Mouse (Mus musculus): ENCODE measurements around the gene Rhbdd3.
"Not testable (repeated sequence)": the region's sequence is repeated elsewhere in the genome, so short reads cannot be mapped to it uniquely, and the experiment has no call there.

The Rhbdd3 gene

DNA sequence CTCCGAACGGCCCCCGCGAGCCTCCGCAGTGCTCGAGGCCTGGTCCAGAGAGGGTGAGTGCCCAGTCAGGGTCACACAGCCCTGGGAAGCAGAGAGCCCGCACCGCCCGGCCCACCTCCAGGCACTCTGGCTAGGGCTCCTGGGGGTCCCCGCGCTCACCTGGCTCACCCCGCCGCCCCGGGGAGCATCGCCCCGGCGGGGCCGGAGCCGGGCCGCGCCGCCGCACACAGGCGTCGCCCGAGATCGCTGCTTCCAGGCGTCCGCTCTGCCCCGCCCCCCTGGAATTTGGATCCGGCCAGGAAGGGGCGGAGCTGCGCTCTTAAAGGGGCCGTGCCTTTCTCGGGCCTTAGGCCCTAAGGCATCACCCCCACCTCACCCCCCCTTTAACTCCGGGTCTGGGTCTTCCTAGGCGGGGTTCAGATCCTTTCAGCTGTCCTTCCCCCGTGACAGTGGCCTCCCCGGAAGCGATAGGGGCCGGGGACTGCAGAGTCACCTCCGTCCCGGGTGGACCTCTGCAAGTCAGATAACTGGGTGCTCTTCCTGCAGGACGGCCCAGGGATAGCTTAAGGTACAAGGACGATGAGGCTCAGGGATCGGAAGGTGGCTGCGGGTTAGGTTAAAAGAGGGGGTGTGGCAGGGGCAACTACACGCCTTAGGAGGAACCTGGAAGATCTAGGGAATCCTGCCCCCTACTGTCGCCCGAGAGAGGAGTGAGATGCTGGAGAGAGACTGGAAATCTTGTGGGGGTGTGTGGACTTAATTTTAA is 33.5 kb upstream of the Rhbdd3 start, which contains the start of gene Gas2l1:
Gene Gas2l1 (minus strand): TSS at position 272 of the 766 bp plus-strand sequence.
- DNase-seq (ENCODE audit: low spot score), result peak; percentile 93

DNA sequence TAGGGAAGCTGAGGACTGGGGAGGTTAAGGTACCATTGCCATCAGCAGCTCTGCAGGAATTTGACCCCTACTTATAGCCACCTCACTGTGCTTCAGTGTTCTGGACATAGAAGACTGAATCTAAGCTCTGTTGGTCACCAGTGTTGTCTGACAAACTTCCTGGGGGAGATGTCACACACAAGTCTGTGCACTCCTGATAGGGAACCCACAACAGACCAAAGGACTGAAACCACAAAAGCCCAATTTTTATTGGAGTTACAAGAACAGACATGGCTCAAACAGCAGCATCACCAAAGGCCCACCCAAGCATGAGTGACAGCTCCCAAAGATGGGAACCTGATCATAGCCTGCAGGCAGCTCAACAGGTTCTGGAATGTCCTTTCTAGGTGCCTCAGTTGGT is 31.7 kb upstream of the Rhbdd3 start:
- no peak for DNase-seq (ENCODE audit: low spot score)

DNA sequence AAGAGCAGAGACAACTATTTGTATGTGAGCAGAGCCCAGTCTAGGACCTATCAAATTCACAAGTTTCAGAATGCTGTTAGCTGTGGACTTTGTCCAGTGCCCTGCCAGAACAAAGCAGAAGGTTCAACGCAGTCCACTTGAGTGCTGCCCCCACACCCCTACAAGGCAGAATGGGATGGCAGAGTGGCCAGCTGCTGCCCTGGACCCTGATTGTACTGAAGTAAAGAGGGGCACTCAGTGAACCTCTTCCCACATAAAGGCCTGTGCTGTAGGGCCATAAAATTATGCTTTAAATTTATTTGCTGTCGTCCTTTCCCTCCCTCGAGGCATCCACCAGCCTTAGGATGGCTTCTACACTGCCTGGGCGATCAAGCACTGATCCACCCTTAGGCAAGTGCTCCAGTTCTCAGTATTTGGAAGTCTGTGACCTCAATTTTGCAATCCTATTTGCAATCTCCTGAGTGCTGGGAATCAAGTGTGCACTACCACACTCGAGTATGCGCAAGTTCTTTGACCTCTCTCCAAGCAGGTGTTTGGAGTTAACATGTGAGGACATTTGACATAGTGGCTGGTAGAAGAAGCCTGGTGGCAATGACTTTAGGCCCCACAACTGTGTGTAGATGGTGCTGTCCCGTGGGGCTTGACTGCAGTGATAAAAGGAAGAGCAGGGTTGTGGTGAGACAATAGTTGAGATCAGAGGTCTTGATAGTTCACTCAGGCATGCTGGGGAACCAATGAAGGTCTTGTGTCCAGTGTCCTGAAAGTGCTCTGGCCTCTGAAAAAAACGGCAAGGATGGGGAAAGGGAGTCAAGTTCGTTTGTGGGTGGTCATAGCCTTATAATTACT is 30.4 kb upstream of the Rhbdd3 start:
- DNase-seq (ENCODE audit: low spot score), result no peak

DNA sequence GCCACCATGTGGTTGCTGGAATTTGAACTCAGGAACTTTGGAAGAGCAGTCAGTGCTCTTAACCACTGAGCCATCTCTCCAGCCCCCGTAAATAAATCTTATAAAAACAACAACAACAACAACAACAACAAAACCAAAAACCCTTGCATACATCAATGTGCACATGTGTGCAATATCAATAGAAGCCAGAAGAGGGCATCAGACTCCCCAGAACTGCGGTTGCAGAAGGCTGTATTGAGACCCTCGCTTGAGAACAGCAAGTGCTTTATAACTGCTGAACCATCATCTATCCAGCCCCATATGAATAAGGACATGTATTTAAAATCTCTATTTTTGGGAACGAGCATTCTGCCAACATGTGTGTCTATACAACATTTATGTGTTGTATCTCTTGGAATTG is 23.8 kb upstream of the Rhbdd3 start:
- DNase-seq (ENCODE audit: low spot score), result peak; percentile 73

DNA sequence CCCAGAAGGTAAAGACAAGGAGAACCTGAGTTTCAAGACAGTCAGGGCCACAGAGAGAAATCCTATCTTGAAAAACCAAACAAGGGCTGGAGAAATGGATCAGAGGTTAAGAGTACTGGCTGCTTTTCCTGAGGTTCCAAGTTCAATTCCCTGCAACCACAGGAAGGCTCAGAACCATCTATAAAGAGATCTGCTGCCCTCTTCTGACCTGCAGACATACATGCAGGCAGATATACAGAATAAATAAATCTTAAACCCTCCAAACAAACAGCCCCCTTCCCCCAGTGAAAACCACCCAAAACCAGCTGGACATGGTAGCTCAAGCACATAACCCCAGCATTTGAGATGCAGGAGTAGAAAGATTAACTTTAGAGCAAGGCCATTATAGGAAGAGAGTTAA is 23.0 kb upstream of the Rhbdd3 start:
- peak; percentile 38 for DNase-seq (ENCODE audit: low spot score)

DNA sequence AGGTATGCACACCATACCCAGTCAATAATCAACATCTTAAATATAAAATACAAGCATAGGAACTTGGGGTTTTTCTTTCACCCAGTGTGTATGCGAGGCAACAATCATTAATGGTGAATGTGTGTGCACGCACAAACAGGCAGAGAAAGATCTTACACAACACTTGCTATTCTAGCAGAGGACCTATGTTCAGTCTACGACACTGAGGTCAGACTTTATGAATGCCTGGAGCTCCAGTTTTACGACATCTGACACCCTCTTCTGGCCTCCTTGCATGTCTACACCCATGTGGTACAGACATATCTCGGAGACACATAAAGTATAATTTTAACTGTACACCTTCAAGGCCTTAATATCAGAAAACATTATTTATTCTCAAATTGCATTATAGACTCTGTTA is 21.9 kb upstream of the Rhbdd3 start:
- not testable (repeated sequence) for DNase-seq (ENCODE audit: low spot score)

DNA sequence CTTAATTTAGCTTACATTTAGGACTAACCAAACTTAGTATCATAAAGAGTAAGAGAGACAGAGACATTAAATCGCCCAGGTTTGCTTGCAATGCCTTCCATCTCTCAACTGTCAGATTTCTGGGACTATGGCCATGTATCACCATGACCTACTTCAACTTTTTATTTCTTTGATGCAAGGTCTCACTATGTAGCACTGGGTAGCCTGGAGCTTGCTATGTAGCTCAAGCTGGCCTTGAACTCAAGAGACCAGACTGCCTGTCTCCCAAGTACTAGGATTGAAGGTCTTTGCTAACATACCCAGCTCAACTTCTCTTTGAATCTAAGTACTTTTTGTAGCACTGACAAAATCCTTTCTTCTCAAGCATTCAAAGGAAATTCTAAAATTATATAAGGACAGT is 9.6 kb upstream of the Rhbdd3 start:
- no peak for DNase-seq (ENCODE audit: low spot score)

DNA sequence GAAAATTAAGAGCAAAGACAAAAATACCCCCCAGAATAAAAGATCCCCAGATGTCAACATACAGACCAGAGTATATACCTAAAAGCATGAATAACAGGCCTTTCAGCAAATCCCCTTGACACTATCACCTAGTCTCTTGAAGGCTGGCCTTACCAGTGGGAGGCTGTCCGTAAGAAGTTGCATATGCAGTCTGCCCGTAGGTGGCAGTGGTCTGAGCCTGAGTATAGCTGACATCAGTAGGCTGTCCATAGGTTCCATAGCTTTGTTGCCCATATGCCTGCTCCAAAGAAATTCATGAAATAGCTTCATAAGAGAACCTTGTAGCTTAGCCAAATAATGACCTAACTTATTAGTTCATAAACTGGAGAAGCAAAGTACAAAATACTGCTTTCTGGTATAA is 7.0 kb upstream of the Rhbdd3 start:
- DNase-seq (ENCODE audit: low spot score), result peak; percentile 25

DNA sequence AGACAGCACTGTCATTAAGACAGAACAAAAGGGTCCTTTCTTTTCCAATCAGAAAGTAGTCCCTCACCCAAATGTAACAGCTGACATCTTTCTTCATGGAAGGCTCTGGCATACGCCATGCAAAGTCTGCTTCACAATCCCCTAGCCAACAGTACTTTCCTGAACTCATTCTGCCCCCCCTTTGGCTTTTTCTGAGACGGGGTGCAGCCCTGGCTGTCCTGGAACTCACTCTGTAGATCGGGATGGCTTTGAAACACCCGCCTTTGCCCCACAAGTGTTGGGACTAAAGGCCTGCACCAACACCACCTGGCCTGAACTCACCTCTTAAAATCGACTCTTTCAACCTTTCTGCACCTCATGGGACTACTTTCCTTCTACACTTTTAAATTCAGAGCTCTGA is 2.8 kb upstream of the Rhbdd3 start:
- no peak for DNase-seq (ENCODE audit: low spot score)

- no peak for DNase-seq (ENCODE audit: low spot score)
These were observed 2.2 kb upstream of the Rhbdd3 start for GRCm38 (mm10) chr11:5096480-5097020.

DNA sequence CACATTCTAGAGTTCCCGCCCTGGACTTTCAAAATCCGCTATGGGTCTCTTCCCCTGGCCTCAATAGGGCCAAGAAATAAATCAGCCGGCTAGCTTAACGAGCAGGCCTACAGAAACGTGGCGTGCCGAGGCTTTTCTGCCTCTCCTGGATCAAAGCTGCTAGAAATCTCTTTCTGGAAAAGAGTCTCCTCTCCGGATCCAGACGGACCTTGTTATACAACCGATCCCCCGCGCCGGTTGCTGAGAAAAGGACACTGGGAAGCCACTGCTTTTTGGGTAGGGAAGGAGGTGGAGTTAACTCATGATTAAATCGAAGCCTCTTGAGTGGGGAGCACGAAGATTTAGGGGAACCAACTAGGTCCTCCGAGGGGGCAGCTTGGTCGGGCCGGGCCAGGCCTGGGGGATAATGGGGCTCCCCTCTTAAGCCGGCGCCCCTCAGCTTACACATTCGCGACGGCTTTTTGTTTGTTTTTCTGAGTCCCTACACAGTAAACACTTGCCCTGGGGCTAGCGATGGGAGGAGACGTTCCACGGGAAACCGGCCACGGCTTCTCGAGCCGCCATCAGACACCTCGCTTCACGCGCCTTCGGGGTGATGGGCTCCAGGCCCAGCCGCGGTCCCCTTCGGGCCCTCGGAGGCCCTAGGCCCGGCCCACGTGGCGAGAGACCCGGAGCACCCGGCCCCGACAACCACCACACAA is 541 bp upstream of the Rhbdd3 start:
- peak; percentile 57 for DNase-seq (ENCODE audit: low spot score)

GRCm38 (mm10) chr11:5099576-5100183 is 954 bp downstream of the Rhbdd3 start:
- peak; percentile 94 for DNase-seq (ENCODE audit: low spot score)

DNA sequence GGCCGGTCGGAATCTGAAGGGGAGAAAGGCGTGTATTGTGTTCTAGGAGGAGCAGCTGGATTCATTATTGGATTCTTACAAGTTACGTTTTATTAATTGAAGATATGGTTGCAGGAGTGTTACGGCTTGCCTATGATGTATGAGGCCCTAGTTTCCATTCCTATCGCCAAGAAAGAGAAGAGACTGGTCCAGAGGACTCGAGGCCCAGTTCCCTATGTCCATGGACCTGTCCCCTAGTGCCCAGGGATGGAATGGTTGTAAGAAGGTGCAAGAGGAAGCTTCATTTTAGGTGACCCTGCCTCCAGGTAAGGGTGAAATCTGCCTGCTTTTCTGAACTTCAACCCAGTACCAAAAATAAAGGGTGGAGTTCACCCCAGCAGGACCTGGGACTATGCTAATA is 1.6 kb downstream of the Rhbdd3 start:
- peak; percentile 50 for DNase-seq (ENCODE audit: low spot score)

DNA sequence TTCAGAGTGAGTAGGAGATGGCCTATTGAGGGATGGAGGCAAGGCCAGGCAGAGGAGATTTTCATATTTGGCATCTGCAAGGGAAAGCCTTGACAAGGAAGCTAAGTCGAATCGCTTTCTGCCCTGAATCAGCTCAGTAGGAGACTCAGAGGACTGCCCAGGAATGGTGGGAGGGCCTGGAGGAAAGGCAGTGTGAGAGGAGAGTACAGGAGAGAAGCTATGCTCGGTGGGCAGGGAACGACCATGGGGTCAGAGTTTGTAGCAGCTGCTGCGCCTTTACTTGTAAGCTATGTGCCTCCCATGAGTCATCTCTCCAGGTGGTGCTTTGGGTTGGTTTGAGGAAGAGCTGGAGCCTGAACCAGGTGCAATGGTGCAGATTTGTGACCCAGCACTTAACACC is 2.1 kb downstream of the Rhbdd3 start:
- DNase-seq (ENCODE audit: low spot score), result no peak

- DNase-seq (ENCODE audit: low spot score), result no peak
These were observed 2.9 kb downstream of the Rhbdd3 start for GRCm38 (mm10) chr11:5101641-5102040.

DNA sequence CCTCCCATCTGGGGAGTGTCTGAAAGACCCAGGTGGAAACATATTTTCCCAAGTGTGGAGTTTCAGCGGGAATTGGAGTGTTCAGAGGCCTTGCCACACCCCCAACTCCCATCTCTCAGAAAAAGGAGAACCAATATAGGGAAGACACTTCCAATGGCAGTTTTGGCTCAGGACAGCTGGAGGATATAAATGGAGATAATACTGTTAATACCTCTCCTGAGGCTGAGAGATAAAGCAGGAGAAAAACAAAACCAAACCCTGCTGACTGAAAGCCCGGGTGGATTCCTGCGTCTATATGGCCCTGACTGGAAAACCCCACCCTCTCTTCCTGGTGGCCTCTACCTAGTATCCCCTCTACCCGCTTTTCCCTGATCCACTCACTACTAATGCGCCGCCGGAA is 3.7 kb downstream of the Rhbdd3 start:
- no peak for DNase-seq (ENCODE audit: low spot score)

DNA sequence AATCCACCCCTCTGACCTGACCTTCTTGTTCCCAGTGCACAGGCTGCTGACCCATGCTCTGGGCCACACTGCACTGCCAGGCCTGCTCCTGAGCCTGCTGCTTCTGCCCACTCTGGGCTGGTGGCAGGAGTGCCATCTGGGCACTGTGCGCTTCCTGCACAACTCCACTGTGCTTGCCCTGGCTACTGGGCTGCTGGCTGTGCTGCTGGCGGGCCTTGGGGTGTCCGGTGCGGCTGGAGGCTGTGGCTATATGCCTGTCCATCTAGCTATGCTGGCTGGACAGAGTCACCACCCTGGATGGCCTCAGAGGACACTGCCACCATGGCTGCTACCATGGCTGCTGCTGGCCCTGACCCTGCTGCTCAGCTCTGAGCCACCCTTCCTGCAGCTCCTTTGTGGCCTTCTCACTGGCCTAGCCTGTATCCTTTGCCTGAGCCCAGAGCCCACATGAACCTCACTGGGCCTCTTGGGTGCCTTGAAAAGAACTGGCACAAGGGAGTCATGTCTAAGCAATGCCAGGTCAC is 5.3 kb downstream of the Rhbdd3 start:
- DNase-seq (ENCODE audit: low spot score), result no peak

- DNase-seq (ENCODE audit: low spot score), result no peak
These were observed 10.7 kb downstream of the Rhbdd3 start for GRCm38 (mm10) chr11:5109441-5109840.

DNA sequence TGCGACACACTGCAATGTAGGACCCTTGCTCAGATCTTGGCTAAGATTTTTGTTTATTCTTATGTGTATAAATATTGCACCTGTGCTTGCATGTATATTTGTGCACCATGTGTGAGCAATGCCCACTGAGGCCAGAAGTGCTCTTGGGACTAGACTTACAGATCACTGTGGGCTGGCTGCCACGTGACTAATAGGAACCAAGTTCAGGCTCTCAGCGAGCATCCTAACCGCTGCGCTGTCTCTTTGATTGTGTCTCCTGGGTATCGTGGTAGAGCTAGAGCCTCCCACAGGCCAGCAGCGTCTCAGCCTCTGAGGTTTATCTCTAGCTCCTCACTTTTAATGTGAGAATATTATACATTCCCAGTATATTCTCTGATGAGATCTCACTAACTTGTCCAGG is 14.9 kb downstream of the Rhbdd3 start:
- DNase-seq (ENCODE audit: low spot score), result no peak

DNA sequence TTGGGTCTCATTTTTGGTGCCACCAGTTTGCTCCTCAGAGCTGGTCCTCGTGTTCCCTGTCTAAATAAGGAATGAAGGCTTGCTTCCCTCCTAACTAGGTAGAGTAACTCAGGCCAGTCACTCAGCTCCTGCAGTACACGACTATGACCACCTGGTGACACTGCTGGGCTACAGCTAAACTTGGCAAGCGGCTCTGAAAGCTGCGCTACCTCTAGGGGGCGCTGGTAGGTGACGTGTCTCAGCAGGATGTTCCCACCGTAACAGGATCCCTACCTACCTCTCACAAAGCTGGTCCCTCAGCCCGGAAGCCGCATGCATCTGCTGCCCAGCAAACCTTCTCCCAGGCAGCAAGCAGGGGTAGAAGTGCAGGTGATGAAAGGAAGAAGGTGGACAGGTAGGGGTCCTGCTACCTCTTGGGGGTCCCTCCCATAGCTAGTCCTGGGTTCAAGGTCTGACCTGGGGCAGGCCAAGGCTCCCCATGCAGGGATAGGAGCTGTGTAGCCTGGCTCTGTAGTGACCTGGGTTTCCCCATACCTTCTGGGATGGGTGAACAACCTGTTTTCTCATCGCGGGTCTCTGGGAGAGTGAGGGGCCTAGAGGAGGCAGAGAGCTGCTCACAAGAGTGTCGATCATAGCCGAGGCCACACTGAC is 16.3 kb downstream of the Rhbdd3 start:
- DNase-seq (ENCODE audit: low spot score), result peak; percentile 94

- DNase-seq (ENCODE audit: low spot score), result no peak
These were observed 27.0 kb downstream of the Rhbdd3 start for GRCm38 (mm10) chr11:5125713-5126112.

All from embryo, embryonic 10.5 days (tissue).